Mouse (Mus musculus): ENCODE results near the gene Ppp1r3e.

The Ppp1r3e gene

GRCm38 (mm10) chr14:54877048-54877715 is at the start of gene Ppp1r3e:
Gene Ppp1r3e (minus strand): TSS chr14:54877550.
- CTCF ChIA-PET, result interaction anchor here (0.6 kb wide), 1 partner anchor 151 kb away, joined by 4 read pairs; no protein-coding TSS in a partner anchor

GRCm38 (mm10) chr14:54926401-54927158 is 49.2 kb upstream of the Ppp1r3e start:
- CTCF ChIA-PET, result no interaction called here

GRCm38 (mm10) chr14:54925349-54926342 is 48.3 kb upstream of the Ppp1r3e start, which contains the start of gene Efs:
Gene Efs (minus strand): TSS chr14:54926126.
- CTCF ChIA-PET, result no interaction called here

- CTCF ChIA-PET, result no interaction called here
Measured at GRCm38 (mm10) chr14:54924641-54925348, 47.4 kb upstream of the Ppp1r3e start.

GRCm38 (mm10) chr14:54920076-54920685 is 42.8 kb upstream of the Ppp1r3e start:
- CTCF ChIA-PET, result no interaction called here

- CTCF ChIA-PET, result no interaction called here
Measured at GRCm38 (mm10) chr14:54913343-54913742, 36.0 kb upstream of the Ppp1r3e start.

- CTCF ChIA-PET, result no interaction called here
Measured at GRCm38 (mm10) chr14:54912886-54913285, 35.5 kb upstream of the Ppp1r3e start, which contains the start of gene Slc22a17. Gene Slc22a17 (minus strand): TSS chr14:54913132.

GRCm38 (mm10) chr14:54912109-54912850 is 34.9 kb upstream of the Ppp1r3e start:
- CTCF ChIA-PET, result no interaction called here

GRCm38 (mm10) chr14:54908682-54909081 is 31.3 kb upstream of the Ppp1r3e start:
- CTCF ChIA-PET, result no interaction called here

GRCm38 (mm10) chr14:54903641-54904040 is 26.3 kb upstream of the Ppp1r3e start:
- CTCF ChIA-PET, result interaction anchor here (0.5 kb wide), 1 partner anchor 91 kb away, joined by 3 read pairs; no protein-coding TSS in a partner anchor

GRCm38 (mm10) chr14:54900383-54900782 is 23.0 kb upstream of the Ppp1r3e start:
- CTCF ChIA-PET, result interaction anchor here (0.6 kb wide), 1 partner anchor 48 kb away, joined by 5 read pairs; no protein-coding TSS in a partner anchor

- CTCF ChIA-PET, result no interaction called here
Measured at GRCm38 (mm10) chr14:54897445-54897844, 20.1 kb upstream of the Ppp1r3e start.

- CTCF ChIA-PET, result no interaction called here
Measured at GRCm38 (mm10) chr14:54894296-54895151, 17.2 kb upstream of the Ppp1r3e start.

GRCm38 (mm10) chr14:54893651-54894181 is 16.4 kb upstream of the Ppp1r3e start:
- CTCF ChIA-PET, result no interaction called here

GRCm38 (mm10) chr14:54892200-54892599 is 14.8 kb upstream of the Ppp1r3e start, which contains the start of gene Pabpn1:
Gene Pabpn1 (plus strand): TSS chr14:54892500.
- CTCF ChIA-PET, result interaction anchor here (0.7 kb wide), 1 partner anchor 12 kb away, joined by 6 read pairs; no protein-coding TSS in a partner anchor

GRCm38 (mm10) chr14:54885309-54885708 is 8.0 kb upstream of the Ppp1r3e start:
- CTCF ChIA-PET, result no interaction called here

GRCm38 (mm10) chr14:54884022-54884712 is 6.8 kb upstream of the Ppp1r3e start:
- CTCF ChIA-PET, result interaction anchor here (0.6 kb wide), 1 partner anchor 281 kb away, joined by 4 read pairs; no protein-coding TSS in a partner anchor

Measured in spleen, embryonic (tissue).